Mouse (Mus musculus) hindbrain, embryonic 12.5 days (tissue): ENCODE measurements around the gene Lfng. TPM values are rescaled to one million over a fixed set of nuclear protein-coding genes. Genes with fewer than 3 reads are reported as not detected.
A peak's percentile ranks its signal among the peaks of the same experiment; 100 is the strongest.

Source experiments
- ATAC-seq: fragments of 200-750 bp; cut with Nextera tagmentation; 2 replicates; pipeline ENCODE4 v1.8.0; 2017; ENCODE audit warnings: moderate TSS enrichment; ENCODE audit not compliant: low FRiP score
- H3K27ac ChIP-seq: fragments of 300-500 bp; sonication (generic); 2 replicates; pipeline ENCODE4 v1.5.1; 2016; ENCODE audit warnings: mild to moderate bottlenecking
- H3K27me3 ChIP-seq: fragments of 300-500 bp; sonication (generic); 2 replicates; pipeline ENCODE4 v1.6.1; 2016; ENCODE audit warnings: mild to moderate bottlenecking
- H3K36me3 ChIP-seq: fragments of 300-500 bp; sonication (generic); 2 replicates; pipeline ENCODE4 v1.6.1; 2016; ENCODE audit warnings: mild to moderate bottlenecking
- H3K4me1 ChIP-seq: fragments of 300-500 bp; sonication (generic); 2 replicates; pipeline ENCODE4 v1.6.1; 2016
- H3K4me2 ChIP-seq: fragments of 300-500 bp; sonication (generic); replicated peaks from 2 replicates; pipeline ENCODE4 v1.6.1; 2016; ENCODE audit warnings: mild to moderate bottlenecking
- H3K4me3 ChIP-seq: fragments of 300-500 bp; sonication (generic); 2 replicates; pipeline ENCODE4 v1.5.1; 2016; ENCODE audit warnings: mild to moderate bottlenecking
- H3K9ac ChIP-seq: fragments of 300-500 bp; sonication (generic); 2 replicates; pipeline ENCODE4 v1.6.1; 2016; ENCODE audit warnings: mild to moderate bottlenecking, moderate library complexity
- H3K9me3 ChIP-seq: fragments of 300-500 bp; sonication (generic); replicated peaks from 2 replicates; pipeline ENCODE4 v1.6.1; 2016; ENCODE audit warnings: mild to moderate bottlenecking
- WGBS: fragments of 180-500 bp; shearing (Covaris S2); methylation state at CpG from one replicate; pipeline ENCODE4 v1.1.7; 2016; 5-methylcytosine and 5-hydroxymethylcytosine counted together
- polyA plus RNA-seq: library from polyadenylated mRNA; unstranded; fragments of >200 nt; fragmentation: Nextera tagmentation; extraction: Ambion mirVana; gene quantifications from 2 replicates; pipeline ENCODE4 v1.2.1, GENCODE M21; 2016

Lfng gene
- polyA plus RNA-seq, 1 experiment from 2014 or later, result 27.6 TPM

GRCm38 (mm10) chr5:140596927-140597588 is 10.1 kb upstream of the Lfng start:
- Histone ChIP-seq H3K9ac (no peak overlapping the region), H3K36me3 (no peaks in the 10 kb centered on the region), H3K4me1 (peaks cover 13% of the 10 kb centered on the region; the same call in 1 of the 2 replicates), H3K4me2 (no peak overlapping the region), H3K4me3 (no peak overlapping the region), H3K9me3 (no peaks in the 10 kb centered on the region), H3K27ac (no peak overlapping the region), H3K27me3 (no peaks in the 10 kb centered on the region)
- WGBS, result 71% methylated on average over 18 of the region's 18 CpGs
- no peak for ATAC-seq

- H3K4me1 ChIP-seq, result peaks cover 15% of the 10 kb centered on the region; the same call in 1 of the 2 replicates
- no peak overlapping the region for H3K9ac ChIP-seq
- H3K4me2 ChIP-seq, result no peak overlapping the region
- H3K4me3 ChIP-seq, result no peak overlapping the region
- no peaks in the 10 kb centered on the region for H3K27me3 ChIP-seq
- WGBS, result 85% methylated on average over 4 of the region's 4 CpGs
- ATAC-seq, result no peak
- H3K9me3 ChIP-seq, result no peaks in the 10 kb centered on the region
- no peak overlapping the region for H3K27ac ChIP-seq
- no peaks in the 10 kb centered on the region for H3K36me3 ChIP-seq
Observed at GRCm38 (mm10) chr5:140597787-140598186, 9.3 kb upstream of the Lfng start.

GRCm38 (mm10) chr5:140599939-140600338 is 7.2 kb upstream of the Lfng start:
- WGBS, result 56% methylated on average over 5 of the region's 5 CpGs
- H3K27me3 ChIP-seq, result peaks cover 2% of the 10 kb centered on the region
- no peaks in the 10 kb centered on the region for H3K9me3 ChIP-seq
- H3K4me1 ChIP-seq, result peaks cover 16% of the 10 kb centered on the region
- no peak overlapping the region for H3K4me2 ChIP-seq
- H3K36me3 ChIP-seq, result no peaks in the 10 kb centered on the region
- no peak overlapping the region for H3K4me3 ChIP-seq
- ATAC-seq, result no peak
- H3K27ac ChIP-seq, result no peak overlapping the region
- H3K9ac ChIP-seq, result no peak overlapping the region

GRCm38 (mm10) chr5:140601712-140602111 is 5.4 kb upstream of the Lfng start:
- peak; percentile 46 for ATAC-seq
- H3K9ac ChIP-seq, result no peak overlapping the region

GRCm38 (mm10) chr5:140602540-140602939 is 4.6 kb upstream of the Lfng start:
- 37% methylated on average over 2 of the region's 2 CpGs for WGBS
- Histone ChIP-seq H3K9me3 (no peaks in the 10 kb centered on the region), H3K27me3 (peaks cover 12% of the 10 kb centered on the region), H3K4me3 (no peak overlapping the region), H3K9ac (no peak overlapping the region), H3K27ac (no peak overlapping the region), H3K4me2 (no peak overlapping the region), H3K36me3 (no peaks in the 10 kb centered on the region), H3K4me1 (peaks cover 39% of the 10 kb centered on the region)
- ATAC-seq, result no peak

More at GRCm38 (mm10) chr5:140601712-140602111, 5.4 kb upstream of the Lfng start:
- H3K4me3 ChIP-seq, result no peak overlapping the region
- peaks cover 31% of the 10 kb centered on the region for H3K4me1 ChIP-seq
- H3K4me2 ChIP-seq, result no peak overlapping the region
- peaks cover 12% of the 10 kb centered on the region for H3K27me3 ChIP-seq
- H3K9me3 ChIP-seq, result no peaks in the 10 kb centered on the region
- no peaks in the 10 kb centered on the region for H3K36me3 ChIP-seq
- no peak overlapping the region for H3K27ac ChIP-seq
- WGBS, result 63% methylated on average over 12 of the region's 12 CpGs

- no peak for ATAC-seq
- Histone ChIP-seq H3K9me3 (no peaks in the 10 kb centered on the region), H3K36me3 (no peaks in the 10 kb centered on the region), H3K9ac (no peak overlapping the region), H3K4me3 (no peak overlapping the region), H3K4me1 (peaks cover 57% of the 10 kb centered on the region), H3K4me2 (no peak overlapping the region), H3K27ac (no peak overlapping the region), H3K27me3 (peaks cover 26% of the 10 kb centered on the region)
- 69% methylated on average over 8 of the region's 8 CpGs for WGBS
Observed at GRCm38 (mm10) chr5:140604386-140604785, 2.7 kb upstream of the Lfng start.

GRCm38 (mm10) chr5:140605228-140605627 is 1.9 kb upstream of the Lfng start:
- 0 out of 2 replicates have a peak overlapping the region, but pooled peaks have one; percentile 74 for H3K4me2 ChIP-seq
- H3K4me1 ChIP-seq, result peaks cover 61% of the 10 kb centered on the region
- WGBS, result 32% methylated on average over 3 of the region's 3 CpGs
- no peaks in the 10 kb centered on the region for H3K9me3 ChIP-seq
- H3K36me3 ChIP-seq, result no peaks in the 10 kb centered on the region
- H3K27me3 ChIP-seq, result peaks cover 32% of the 10 kb centered on the region
- no peak overlapping the region for H3K27ac ChIP-seq
- no peak overlapping the region for H3K4me3 ChIP-seq
- no peak for ATAC-seq
- H3K9ac ChIP-seq, result no peak overlapping the region

- Histone ChIP-seq H3K4me1 (peaks cover 73% of the 10 kb centered on the region), H3K9me3 (no peaks in the 10 kb centered on the region), H3K4me2 (peak overlapping the region; percentile 74), H3K36me3 (no peaks in the 10 kb centered on the region), H3K27ac (no peak overlapping the region; the same call in 1 of the 2 replicates), H3K4me3 (peak overlapping the region; percentile 64), H3K27me3 (peaks cover 32% of the 10 kb centered on the region), H3K9ac (peak overlapping the region; percentile 85)
- no peak for ATAC-seq
- WGBS, result under 1% methylated on average over 23 of the region's 23 CpGs
Observed at GRCm38 (mm10) chr5:140606386-140606785, 734 bp upstream of the Lfng start.

- Histone ChIP-seq H3K36me3 (peaks cover 6% of the 10 kb centered on the region; the same call in 1 of the 2 replicates), H3K4me1 (peaks cover 79% of the 10 kb centered on the region), H3K9ac (peak overlapping the region; percentile 85), H3K4me2 (peak overlapping the region; percentile 74), H3K9me3 (no peaks in the 10 kb centered on the region), H3K27me3 (peaks cover 37% of the 10 kb centered on the region), H3K4me3 (peak overlapping the region; percentile 64), H3K27ac (peak overlapping the region; percentile 96)
- WGBS, result 1% methylated on average over 17 of the region's 17 CpGs
- no peak for ATAC-seq
Observed at GRCm38 (mm10) chr5:140607836-140608633, 915 bp downstream of the Lfng start.

- H3K36me3 ChIP-seq, result peaks cover 12% of the 10 kb centered on the region
- peak overlapping the region; percentile 96 for H3K27ac ChIP-seq
- peaks cover 37% of the 10 kb centered on the region for H3K27me3 ChIP-seq
- H3K4me1 ChIP-seq, result peaks cover 81% of the 10 kb centered on the region
- peak overlapping the region; percentile 74 for H3K4me2 ChIP-seq
- peak overlapping the region; percentile 64 for H3K4me3 ChIP-seq
- H3K9me3 ChIP-seq, result no peaks in the 10 kb centered on the region
- peak; percentile 28 for ATAC-seq
- WGBS, result 1% methylated on average over 16 of the region's 16 CpGs
- H3K9ac ChIP-seq, result peak overlapping the region; percentile 85
Observed at GRCm38 (mm10) chr5:140608634-140609015, 1.5 kb downstream of the Lfng start.

GRCm38 (mm10) chr5:140609511-140610272 is 2.6 kb downstream of the Lfng start:
- Histone ChIP-seq H3K4me3 (peak overlapping the region; percentile 64), H3K4me1 (peaks cover 81% of the 10 kb centered on the region), H3K36me3 (peaks cover 21% of the 10 kb centered on the region), H3K27ac (peak overlapping the region; percentile 96), H3K4me2 (peak overlapping the region; percentile 74), H3K27me3 (peaks cover 37% of the 10 kb centered on the region), H3K9me3 (no peaks in the 10 kb centered on the region), H3K9ac (peak overlapping the region; percentile 85)
- ATAC-seq, result no peak
- 10% methylated on average over 13 of the region's 13 CpGs for WGBS
